Mouse (Mus musculus): ENCODE data around the gene 2210408I21Rik. TPM values are rescaled to one million over a fixed set of nuclear protein-coding genes. Genes with fewer than 3 reads are reported as not detected.
A peak's percentile ranks its signal among the peaks of the same experiment; 100 is the strongest.

2210408I21Rik gene
- polyA plus RNA-seq, 1 experiment from 2014 or later, result 14.4 TPM

DNA sequence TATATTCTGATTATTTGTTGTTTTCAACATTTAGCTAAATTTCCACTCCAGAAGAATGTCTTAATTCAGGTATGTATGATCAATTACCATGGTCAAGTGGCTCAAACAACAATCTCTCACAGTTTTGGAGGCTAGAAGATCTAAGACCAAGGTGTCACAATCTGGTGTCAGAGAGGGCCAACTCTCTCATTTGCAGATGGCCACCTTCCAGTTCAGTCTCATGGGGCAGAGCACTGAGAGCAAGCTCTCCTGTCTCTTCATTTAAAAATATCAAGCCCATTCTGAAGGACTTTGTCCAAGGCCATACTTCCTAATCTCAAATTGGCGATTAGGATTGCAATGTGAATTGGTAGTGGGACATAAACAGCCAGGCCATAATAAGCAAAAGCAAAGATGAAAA lies 378.7 kb downstream of the 2210408I21Rik start:
- H3K9ac ChIP-seq (ENCODE audit: low read depth, low read length), result no peak overlapping the region
- H3K4me3 ChIP-seq (ENCODE audit: low read depth, low read length), result no peak overlapping the region
- no peak overlapping the region for H3K4me2 ChIP-seq (ENCODE audit: low read length)
- no peaks in the 10 kb centered on the region for H3K9me3 ChIP-seq (replicated peaks; ENCODE audit: control insufficient read depth, low read length, poor library complexity, severe bottlenecking)
- no peaks in the 10 kb centered on the region for H3K4me1 ChIP-seq (ENCODE audit: control insufficient read depth, insufficient read depth, low read length)
- 92% methylated on average over 1 of the region's 1 CpGs for WGBS
- H3K36me3 ChIP-seq (ENCODE audit: control insufficient read depth, insufficient read depth, low read length), result no peaks in the 10 kb centered on the region
- no peaks in the 10 kb centered on the region for H3K27me3 ChIP-seq (ENCODE audit: control insufficient read depth, insufficient read depth, low read depth, low read length)
- no peak for ATAC-seq
- H3K27ac ChIP-seq (ENCODE audit: low read length), result no peak overlapping the region

GRCm38 (mm10) chr13:77528960-77529699 lies 393.8 kb downstream of the 2210408I21Rik start:
- H3K9ac ChIP-seq (ENCODE audit: low read depth, low read length), result no peak overlapping the region
- 54% methylated on average over 8 of the region's 8 CpGs for WGBS
- peak; percentile 68; the same call in 1 of the 2 replicates for ATAC-seq

GRCm38 (mm10) chr13:77529760-77530159 lies 394.4 kb downstream of the 2210408I21Rik start:
- Histone ChIP-seq H3K36me3 (ENCODE audit: control insufficient read depth, insufficient read depth, low read length) (no peaks in the 10 kb centered on the region), H3K4me2 (ENCODE audit: low read length) (no peak overlapping the region), H3K4me3 (ENCODE audit: low read depth, low read length) (no peak overlapping the region), H3K27me3 (ENCODE audit: control insufficient read depth, insufficient read depth, low read depth, low read length) (no peaks in the 10 kb centered on the region), H3K4me1 (ENCODE audit: control insufficient read depth, insufficient read depth, low read length) (0 out of 2 replicates have a peak, but pooled peaks cover 2% of the 10 kb centered on the region), H3K9ac (ENCODE audit: low read depth, low read length) (no peak overlapping the region), H3K9me3 (replicated peaks; ENCODE audit: control insufficient read depth, low read length, poor library complexity, severe bottlenecking) (no peaks in the 10 kb centered on the region), H3K27ac (ENCODE audit: low read length) (no peak overlapping the region)
- ATAC-seq, result no peak

More at GRCm38 (mm10) chr13:77528960-77529699, 393.8 kb downstream of the 2210408I21Rik start:
- H3K9me3 ChIP-seq (replicated peaks; ENCODE audit: control insufficient read depth, low read length, poor library complexity, severe bottlenecking), result no peaks in the 10 kb centered on the region
- no peak overlapping the region for H3K27ac ChIP-seq (ENCODE audit: low read length)
- 0 out of 2 replicates have a peak, but pooled peaks cover 2% of the 10 kb centered on the region for H3K4me1 ChIP-seq (ENCODE audit: control insufficient read depth, insufficient read depth, low read length)
- H3K4me2 ChIP-seq (ENCODE audit: low read length), result no peak overlapping the region
- no peaks in the 10 kb centered on the region for H3K36me3 ChIP-seq (ENCODE audit: control insufficient read depth, insufficient read depth, low read length)
- no peak overlapping the region for H3K4me3 ChIP-seq (ENCODE audit: low read depth, low read length)
- H3K27me3 ChIP-seq (ENCODE audit: control insufficient read depth, insufficient read depth, low read depth, low read length), result no peaks in the 10 kb centered on the region

DNA sequence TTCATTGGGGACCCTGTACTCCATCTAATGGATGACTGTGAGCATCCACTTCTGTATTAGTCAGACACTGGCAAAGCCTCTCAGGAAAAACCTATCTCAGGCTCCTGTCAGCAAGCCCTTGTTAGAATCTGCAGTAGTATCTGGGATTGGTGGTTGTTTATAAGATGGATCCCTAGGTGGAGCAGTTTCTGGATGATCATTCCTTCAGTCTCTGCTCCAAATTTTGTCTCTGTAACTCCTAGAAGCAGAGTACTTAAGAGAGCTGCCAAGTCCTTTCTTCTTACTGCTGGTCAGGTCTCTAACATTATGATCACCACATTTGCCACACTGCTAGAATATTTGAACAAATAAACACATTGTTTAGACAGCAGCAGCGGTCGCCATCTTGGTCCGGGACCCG lies 402.1 kb downstream of the 2210408I21Rik start:
- no peaks in the 10 kb centered on the region for H3K36me3 ChIP-seq (ENCODE audit: control insufficient read depth, insufficient read depth, low read length)
- no peak overlapping the region for H3K4me2 ChIP-seq (ENCODE audit: low read length)
- no peak for ATAC-seq
- no peaks in the 10 kb centered on the region for H3K9me3 ChIP-seq (replicated peaks; ENCODE audit: control insufficient read depth, low read length, poor library complexity, severe bottlenecking)
- WGBS, result 95% methylated on average over 4 of the region's 4 CpGs
- H3K9ac ChIP-seq (ENCODE audit: low read depth, low read length), result no peak overlapping the region
- H3K4me3 ChIP-seq (ENCODE audit: low read depth, low read length), result no peak overlapping the region
- no peak overlapping the region for H3K27ac ChIP-seq (ENCODE audit: low read length)
- no peaks in the 10 kb centered on the region for H3K4me1 ChIP-seq (ENCODE audit: control insufficient read depth, insufficient read depth, low read length)
- no peaks in the 10 kb centered on the region for H3K27me3 ChIP-seq (ENCODE audit: control insufficient read depth, insufficient read depth, low read depth, low read length)

DNA sequence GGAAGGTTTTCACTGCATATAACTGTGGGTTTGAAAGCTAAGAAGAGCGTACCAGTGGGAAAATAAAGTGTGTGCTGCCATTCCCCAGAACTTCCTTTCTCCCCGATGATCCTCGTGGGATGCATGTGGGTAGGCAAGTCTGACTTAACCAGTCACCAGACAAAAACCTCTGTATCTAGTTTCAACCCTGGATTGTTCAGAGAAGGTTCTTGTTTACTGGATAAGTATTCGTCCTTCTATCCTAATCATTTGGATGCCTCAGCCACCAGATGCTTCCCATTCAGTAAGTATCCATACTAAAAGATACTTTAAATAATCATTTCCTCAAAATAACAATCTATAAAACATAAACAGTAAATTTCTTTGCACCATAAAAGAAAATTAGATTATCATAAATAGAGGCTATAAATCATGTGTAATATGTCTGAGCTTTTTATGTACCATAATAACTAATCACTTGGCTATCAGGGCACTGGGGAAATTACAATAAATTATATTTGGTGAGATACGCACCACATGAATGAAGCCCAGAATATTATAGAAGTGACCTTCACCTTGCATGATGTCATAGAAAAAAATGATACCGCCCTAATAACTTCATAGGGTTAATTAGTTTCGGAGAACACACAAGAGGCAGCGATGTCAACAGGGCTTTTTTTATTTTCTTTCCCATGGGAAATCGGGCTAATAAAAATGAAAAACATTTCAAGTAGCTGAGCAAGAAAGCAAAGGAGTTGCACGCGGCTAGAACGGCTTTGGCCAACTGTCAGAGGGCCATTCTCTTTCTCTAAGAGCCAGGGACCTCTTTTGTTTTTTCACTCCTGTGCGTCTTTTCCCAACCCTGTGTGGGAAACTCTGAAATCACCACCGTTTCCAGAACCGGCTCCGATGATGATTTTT lies 412.4 kb downstream of the 2210408I21Rik start:
- Histone ChIP-seq H3K9me3 (replicated peaks; ENCODE audit: control insufficient read depth, low read length, poor library complexity, severe bottlenecking) (no peaks in the 10 kb centered on the region), H3K4me2 (ENCODE audit: low read length) (peak overlapping the region; percentile 47), H3K9ac (ENCODE audit: low read depth, low read length) (peak overlapping the region; percentile 41; the same call in 1 of the 2 replicates), H3K27ac (ENCODE audit: low read length) (no peak overlapping the region), H3K36me3 (ENCODE audit: control insufficient read depth, insufficient read depth, low read length) (no peaks in the 10 kb centered on the region), H3K4me1 (ENCODE audit: control insufficient read depth, insufficient read depth, low read length) (peaks cover 4% of the 10 kb centered on the region; the same call in 1 of the 2 replicates), H3K27me3 (ENCODE audit: control insufficient read depth, insufficient read depth, low read depth, low read length) (no peaks in the 10 kb centered on the region), H3K4me3 (ENCODE audit: low read depth, low read length) (peak overlapping the region; percentile 20; the same call in 1 of the 2 replicates)
- peak; percentile 60; the same call in 1 of the 2 replicates for ATAC-seq
- WGBS, result 25% methylated on average over 16 of the region's 16 CpGs

DNA sequence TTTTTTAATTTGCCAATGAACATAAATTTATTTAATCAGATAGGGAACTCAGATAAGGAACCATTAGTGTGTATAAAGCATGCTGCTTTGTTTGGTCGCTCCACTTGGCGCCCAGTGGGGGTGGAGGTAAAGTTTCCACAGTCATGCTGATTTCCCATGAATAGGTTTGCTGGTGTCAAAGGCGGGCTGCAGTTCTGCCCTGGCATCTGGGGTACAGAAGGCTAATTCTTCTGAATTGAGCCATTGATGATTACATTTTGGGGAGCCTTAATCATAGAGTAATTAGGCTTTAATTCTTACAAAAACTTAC lies 413.0 kb downstream of the 2210408I21Rik start:
- Histone ChIP-seq H3K27me3 (ENCODE audit: control insufficient read depth, insufficient read depth, low read depth, low read length) (no peaks in the 10 kb centered on the region), H3K4me1 (ENCODE audit: control insufficient read depth, insufficient read depth, low read length) (peaks cover 4% of the 10 kb centered on the region; the same call in 1 of the 2 replicates), H3K9ac (ENCODE audit: low read depth, low read length) (peak overlapping the region; percentile 41; the same call in 1 of the 2 replicates), H3K27ac (ENCODE audit: low read length) (no peak overlapping the region), H3K9me3 (replicated peaks; ENCODE audit: control insufficient read depth, low read length, poor library complexity, severe bottlenecking) (no peaks in the 10 kb centered on the region), H3K4me3 (ENCODE audit: low read depth, low read length) (peak overlapping the region; percentile 20; the same call in 1 of the 2 replicates), H3K36me3 (ENCODE audit: control insufficient read depth, insufficient read depth, low read length) (no peaks in the 10 kb centered on the region), H3K4me2 (ENCODE audit: low read length) (peak overlapping the region; percentile 47)
- peak; percentile 66; the same call in 1 of the 2 replicates for ATAC-seq
- under 1% methylated on average over 3 of the region's 3 CpGs for WGBS

DNA sequence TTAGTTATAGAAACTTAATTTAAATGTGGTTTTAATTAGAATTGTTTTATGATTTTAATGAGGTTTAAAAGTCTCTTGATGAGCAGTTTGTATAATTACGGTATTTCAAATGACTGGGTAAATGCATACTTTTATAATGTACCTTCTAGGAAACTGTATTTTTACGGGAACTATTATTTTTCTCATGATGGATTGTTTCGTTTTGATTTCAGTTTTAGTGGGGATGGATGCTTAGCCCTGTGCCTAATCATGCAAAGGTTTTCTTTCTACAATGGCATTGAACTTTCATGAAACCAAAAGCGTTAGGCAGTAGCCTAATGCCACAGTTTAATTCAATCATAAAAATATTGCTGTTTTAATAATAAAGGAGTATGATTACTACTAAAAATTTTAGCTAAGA lies 413.4 kb downstream of the 2210408I21Rik start:
- Histone ChIP-seq H3K4me2 (ENCODE audit: low read length) (no peak overlapping the region), H3K9ac (ENCODE audit: low read depth, low read length) (no peak overlapping the region), H3K36me3 (ENCODE audit: control insufficient read depth, insufficient read depth, low read length) (no peaks in the 10 kb centered on the region), H3K4me1 (ENCODE audit: control insufficient read depth, insufficient read depth, low read length) (peaks cover 4% of the 10 kb centered on the region; the same call in 1 of the 2 replicates), H3K4me3 (ENCODE audit: low read depth, low read length) (no peak overlapping the region), H3K9me3 (replicated peaks; ENCODE audit: control insufficient read depth, low read length, poor library complexity, severe bottlenecking) (no peaks in the 10 kb centered on the region), H3K27me3 (ENCODE audit: control insufficient read depth, insufficient read depth, low read depth, low read length) (no peaks in the 10 kb centered on the region), H3K27ac (ENCODE audit: low read length) (no peak overlapping the region)
- WGBS, result 36% methylated on average over 4 of the region's 4 CpGs
- ATAC-seq, result no peak

DNA sequence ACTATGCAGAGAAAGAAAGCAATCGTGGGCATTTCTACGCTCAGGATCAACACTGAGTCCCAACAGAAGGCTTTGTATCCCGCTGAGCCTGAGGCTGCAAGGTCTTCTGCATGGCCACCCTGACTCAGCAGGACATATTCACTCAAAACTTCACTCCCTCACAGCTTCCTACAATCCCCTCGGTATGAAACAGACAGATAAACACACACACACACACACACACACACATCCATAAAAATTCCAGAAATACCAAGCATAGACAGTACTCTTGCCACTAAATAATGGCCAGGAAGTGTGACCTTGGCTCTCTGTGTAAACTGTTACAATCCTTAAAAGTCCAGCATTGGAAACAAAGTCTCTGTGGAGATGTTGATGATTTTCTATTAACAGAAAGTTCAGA lies 458.7 kb downstream of the 2210408I21Rik start:
- H3K9me3 ChIP-seq (replicated peaks; ENCODE audit: control insufficient read depth, low read length, poor library complexity, severe bottlenecking), result peaks cover 2% of the 10 kb centered on the region; the same call in 1 of the 2 replicates
- no peaks in the 10 kb centered on the region for H3K4me1 ChIP-seq (ENCODE audit: control insufficient read depth, insufficient read depth, low read length)
- no peaks in the 10 kb centered on the region for H3K27me3 ChIP-seq (ENCODE audit: control insufficient read depth, insufficient read depth, low read depth, low read length)
- no peak overlapping the region for H3K4me2 ChIP-seq (ENCODE audit: low read length)
- WGBS, result 54% methylated on average over 4 of the region's 4 CpGs
- no peak overlapping the region for H3K27ac ChIP-seq (ENCODE audit: low read length)
- no peak overlapping the region for H3K4me3 ChIP-seq (ENCODE audit: low read depth, low read length)
- no peak for ATAC-seq
- H3K36me3 ChIP-seq (ENCODE audit: control insufficient read depth, insufficient read depth, low read length), result no peaks in the 10 kb centered on the region
- no peak overlapping the region for H3K9ac ChIP-seq (ENCODE audit: low read depth, low read length)

DNA sequence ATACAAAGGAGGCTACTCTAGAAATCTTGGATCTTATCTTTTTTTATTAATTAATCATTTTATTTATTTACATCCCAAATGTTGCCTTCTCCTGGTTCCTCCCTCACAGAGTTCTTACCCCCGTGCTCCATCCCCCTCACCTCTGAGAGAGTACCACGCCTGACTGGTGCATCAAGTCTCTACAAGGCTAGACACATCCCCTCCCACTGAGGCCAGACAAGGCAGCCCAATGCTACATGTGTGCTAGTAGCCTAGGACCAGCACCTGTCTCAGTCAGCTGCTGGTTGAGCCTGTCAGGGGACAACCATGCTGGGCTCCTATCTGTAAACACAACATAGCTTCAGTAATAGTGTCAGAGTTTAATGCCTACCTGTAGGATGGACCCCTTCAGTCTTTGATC lies 480.0 kb downstream of the 2210408I21Rik start:
- no peak overlapping the region for H3K9ac ChIP-seq (ENCODE audit: low read depth, low read length)
- ATAC-seq, result no peak
- H3K27ac ChIP-seq (ENCODE audit: low read length), result no peak overlapping the region
- H3K4me3 ChIP-seq (ENCODE audit: low read depth, low read length), result no peak overlapping the region
- no peaks in the 10 kb centered on the region for H3K9me3 ChIP-seq (replicated peaks; ENCODE audit: control insufficient read depth, low read length, poor library complexity, severe bottlenecking)
- no peaks in the 10 kb centered on the region for H3K4me1 ChIP-seq (ENCODE audit: control insufficient read depth, insufficient read depth, low read length)
- H3K4me2 ChIP-seq (ENCODE audit: low read length), result no peak overlapping the region
- WGBS, result 86% methylated on average over 2 of the region's 2 CpGs
- H3K27me3 ChIP-seq (ENCODE audit: control insufficient read depth, insufficient read depth, low read depth, low read length), result no peaks in the 10 kb centered on the region
- no peaks in the 10 kb centered on the region for H3K36me3 ChIP-seq (ENCODE audit: control insufficient read depth, insufficient read depth, low read length)

All from midbrain, embryonic 16.5 days (tissue).